Mouse (Mus musculus): ENCODE data around the gene Thegl. TPM values are rescaled to one million over a fixed set of nuclear protein-coding genes. Genes with fewer than 3 reads are reported as not detected.

Thegl gene
- total and polyA plus RNA-seq, 3 experiments, result not detected

DNA sequence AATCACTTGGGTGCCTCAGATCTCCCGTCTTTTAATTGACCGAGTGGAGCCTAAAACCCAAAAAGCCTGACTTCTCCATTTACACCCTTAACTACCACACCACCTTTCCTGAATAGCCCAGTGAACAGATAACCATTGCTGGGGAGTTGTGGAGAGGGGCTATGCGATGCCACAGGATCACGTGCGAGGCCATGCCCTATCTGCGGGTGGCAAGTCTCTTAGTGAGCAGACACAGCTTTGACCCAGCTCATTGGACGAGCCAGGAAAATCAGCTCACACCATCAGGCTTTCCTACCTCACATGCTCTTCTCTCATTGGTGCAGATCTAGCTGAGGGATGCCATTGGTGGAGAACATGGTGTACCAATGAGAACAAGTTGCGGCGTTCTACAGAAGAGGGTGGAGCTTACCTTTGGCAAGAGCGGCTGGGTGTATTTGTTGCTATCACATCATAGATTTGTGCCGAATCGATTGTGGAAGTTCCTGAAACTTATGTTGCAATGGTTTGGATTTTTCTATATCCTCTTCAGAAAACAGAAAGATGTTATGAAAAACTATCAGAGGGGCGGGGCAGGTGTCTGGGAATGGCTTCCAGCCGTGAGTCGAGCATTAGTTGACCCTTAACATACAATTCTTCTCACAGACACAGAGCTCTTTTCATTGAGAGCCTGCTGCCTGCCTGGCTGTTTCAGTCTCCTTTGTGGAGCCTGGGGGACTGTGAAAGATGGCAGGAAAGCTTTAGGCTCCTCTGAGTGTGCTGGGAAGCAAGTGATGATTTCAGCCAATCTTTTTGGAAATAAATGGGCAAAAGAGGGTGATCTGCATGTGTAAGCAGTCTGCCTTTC is 86.9 kb downstream of the Thegl start:
- Histone ChIP-seq H3K4me1 (ENCODE audit: control insufficient read depth in 1 of 2, insufficient read depth in 2 of 2, low read length in 2 of 2) (peaks cover 15 to 30% of the 10 kb centered on the region in 2 experiments), H3K36me3 (ENCODE audit: control insufficient read depth in 1 of 2, insufficient read depth in 2 of 2, low read length in 2 of 2) (peaks cover 0 to 26% of the 10 kb centered on the region in 2 experiments; a peak in 2 of 4 replicates), H3K27ac (ENCODE audit: control insufficient read depth, low read depth, low read length) (no peak overlapping the region), H3K4me3 (ENCODE audit: control insufficient read depth in 1 of 2, insufficient read depth in 1 of 2, low read depth in 2 of 2, low read length in 2 of 2) (peak overlapping the region; percentile 1 to 10; a peak in 2 of 4 replicates), H3K9ac (ENCODE audit: control insufficient read depth, low read depth, low read length, poor library complexity, severe bottlenecking) (no peak overlapping the region), H3K9me3 (replicated peaks; ENCODE audit: insufficient read depth, low read length) (no peaks in the 10 kb centered on the region), H3K27me3 (ENCODE audit: control insufficient read depth in 1 of 2, insufficient read depth in 2 of 2, low read length in 2 of 2) (no peaks in the 10 kb centered on the region), H3K79me2 (ENCODE audit: control insufficient read depth, insufficient read depth, low read length, poor library complexity) (no peaks in the 10 kb centered on the region)
- TF ChIP-seq ETS1 (IDR thresholded peaks at IDR 0.05; ENCODE audit: low read depth, low read length) (0 out of 2 replicates have a peak, but pooled peaks have one; percentile 34), MAZ (IDR thresholded peaks at IDR 0.05; ENCODE audit: low read depth, low read length) (no peak), USF1 (IDR thresholded peaks at IDR 0.05; ENCODE audit: low read depth, low read length) (peak; percentile 88), BHLHE40 (IDR thresholded peaks at IDR 0.05; ENCODE audit: borderline replicate concordance, low read depth, low read length) (peak; percentile 97), JUND (IDR thresholded peaks at IDR 0.05; ENCODE audit: low read depth, low read length) (no peak), SIN3A (IDR thresholded peaks at IDR 0.05; ENCODE audit: low read length) (peak; percentile 19; the same call in 1 of the 2 replicates), MXI1 (IDR thresholded peaks at IDR 0.05; ENCODE audit: low read depth, low read length) (peak; percentile 68; the same call in 1 of the 2 replicates), TAL1 (IDR thresholded peaks at IDR 0.05; ENCODE audit: low read length) (peak; percentile 58), NELFE (IDR thresholded peaks at IDR 0.05; ENCODE audit: low read depth, low read length) (no peak), RCOR1 (IDR thresholded peaks at IDR 0.05; ENCODE audit: low read depth, low read length) (0 out of 2 replicates have a peak, but pooled peaks have one; percentile 19), ZC3H11A (IDR thresholded peaks at IDR 0.05; ENCODE audit: low read depth, low read length) (no peak), GATA1 (IDR thresholded peaks at IDR 0.05; ENCODE audit: low read depth, low read length) (peak; percentile 73), GABPA (IDR thresholded peaks at IDR 0.05; ENCODE audit: low read depth, low read length) (no peak), USF2 (IDR thresholded peaks at IDR 0.05; ENCODE audit: borderline replicate concordance in 1 of 2, insufficient read depth in 1 of 2, low read depth in 1 of 2, low read length in 2 of 2) (0 out of 4 replicates have a peak, but pooled peaks of 1 of the 2 experiments have one; percentile 50), ZNF384 (IDR thresholded peaks at IDR 0.05; ENCODE audit: low read depth, low read length) (no peak), MAFK (IDR thresholded peaks at IDR 0.05; ENCODE audit: borderline replicate concordance, low read depth, low read length) (no peak), CHD1 (IDR thresholded peaks at IDR 0.05; ENCODE audit: low read depth, low read length) (no peak), MYC (IDR thresholded peaks at IDR 0.05; ENCODE audit: low read depth, low read length) (peak; percentile 59; the same call in 1 of the 2 replicates), SMC3 (IDR thresholded peaks at IDR 0.05; ENCODE audit: low read depth, low read length) (no peak), MAX (IDR thresholded peaks at IDR 0.05; ENCODE audit: low read length) (peak; percentile 95), TBP (IDR thresholded peaks at IDR 0.05; ENCODE audit: low read depth, low read length) (no peak), TCF12 (IDR thresholded peaks at IDR 0.05; ENCODE audit: low read depth, low read length) (peak; percentile 71; the same call in 1 of the 2 replicates), EP300 (IDR thresholded peaks at IDR 0.05; ENCODE audit: low read depth in 1 of 2, low read length in 2 of 2) (peak; percentile 73 to 79), ELF1 (IDR thresholded peaks at IDR 0.05; ENCODE audit: low read depth, low read length) (0 out of 2 replicates have a peak, but pooled peaks have one; percentile 15)
- DNase-seq (ENCODE audit: low read depth, low spot score), result peak; percentile 86

Data from MEL (cell line).